ENCODE assay signal across 19 mouse cellular contexts in genomic region chr7:143966621-143967020, GRCm38 (mm10). TPM values are rescaled to one million over a fixed set of nuclear protein-coding genes. Genes with fewer than 3 reads are reported as not detected.
"Had no signal": no experiment of that assay in that cellular context is flagged by ENCODE, and none has a peak within 500 bp of the region (broad histone marks: within the 10 kb centered on the region; RNA-seq: fewer than 3 reads in every experiment).

No protein-coding gene starts in this region.

- H3K4me3 ChIP-seq: left cerebral cortex, adult 2 months; liver, embryonic 13.5 days; lung, embryonic 15.5 days; megakaryocyte, embryonic 14.5 days; midbrain, embryonic 10.5 days; midbrain, embryonic 13.5 days; myocyte; neural tube, embryonic 13.5 days had no signal

- H3K4me1 ChIP-seq: liver, embryonic 13.5 days; lung, embryonic 15.5 days; megakaryocyte, embryonic 14.5 days; midbrain, embryonic 10.5 days; midbrain, embryonic 13.5 days; neural tube, embryonic 13.5 days had no signal

- H3K4me2 ChIP-seq: liver, embryonic 13.5 days; lung, embryonic 15.5 days; midbrain, embryonic 13.5 days; neural tube, embryonic 13.5 days had no signal

- H3K36me3 ChIP-seq: liver, embryonic 13.5 days; lung, embryonic 15.5 days; midbrain, embryonic 10.5 days; midbrain, embryonic 13.5 days; neural tube, embryonic 13.5 days had no signal

- H3K27me3 ChIP-seq: liver, embryonic 13.5 days; lung, embryonic 15.5 days; midbrain, embryonic 13.5 days; neural tube, embryonic 13.5 days had no signal

- ATAC-seq: hindbrain, postnatal 0 days; intestine, postnatal 0 days; midbrain, embryonic 13.5 days; midbrain, embryonic 16.5 days had no signal

- DNase-seq: kidney, adult 8-10 months; kidney, postnatal 25 days; layer of hippocampus, postnatal 36 days; liver, embryonic 13.5 days; thymus, postnatal 25 days had no signal

- H3K27ac ChIP-seq: hindbrain, postnatal 0 days; kidney, postnatal 0 days; left cerebral cortex, adult 2 months; liver, embryonic 13.5 days; lung, embryonic 15.5 days; midbrain, embryonic 10.5 days; midbrain, embryonic 13.5 days; neural tube, embryonic 13.5 days; stomach, postnatal 0 days had no signal

- H3K9me3 ChIP-seq: liver, embryonic 13.5 days; lung, embryonic 15.5 days; midbrain, embryonic 10.5 days; midbrain, embryonic 13.5 days; neural tube, embryonic 13.5 days had no signal

- H3K9ac ChIP-seq: liver, embryonic 13.5 days; lung, embryonic 15.5 days; midbrain, embryonic 13.5 days; neural tube, embryonic 13.5 days had no signal

RNA-seq across cellular contexts. Expression of gene Shank2, which starts 35.1 kb away (rescaled TPM):
- total RNA-seq: monocyte, adult 5-6 weeks; neutrophil, adult 5-6 weeks had no signal
